Mouse (Mus musculus): ENCODE data around the gene Anks1. TPM values are rescaled to one million over a fixed set of nuclear protein-coding genes. Genes with fewer than 3 reads are reported as not detected.

The Anks1 gene
- polyA plus RNA-seq (2016; fragmentation: Nextera tagmentation; extraction: Ambion mirVana): 18.0 and 19.4 TPM in 2 replicates

GRCm38 (mm10) chr17:27908888-27909621, at the start of gene Anks1:
Gene Anks1, plus strand, starts transcription at chr17:27909306.
- WGBS: under 1% methylated on average over 78 of the region's 78 CpGs
- Histone ChIP-seq H3K9me3 (no peaks in the 10 kb centered on the region), H3K27me3 (replicated peaks; ENCODE audit: low read depth, poor library complexity, severe bottlenecking) (no peaks in the 10 kb centered on the region), H3K4me3 (peak within 1 kb of the TSS; percentile 94), H3K27ac (replicated peaks) (peak within 1 kb of the TSS; percentile 88), H3K4me1 (peaks cover 35% of the 10 kb centered on the region), H3K36me3 (replicated peaks) (peaks cover 30% of the 10 kb centered on the region)
- DNase-seq (ENCODE audit: low spot score): peak; percentile 93

GRCm38 (mm10) chr17:27865461-27865860, 43.6 kb upstream of the Anks1 start:
- WGBS: 88% methylated on average over 2 of the region's 2 CpGs

GRCm38 (mm10) chr17:27866737-27867136, 42.4 kb upstream of the Anks1 start:
- 97% methylated on average over 4 of the region's 4 CpGs for WGBS
- no peak overlapping the region for H3K27ac ChIP-seq (replicated peaks)
- DNase-seq (ENCODE audit: low spot score): no peak
- no peaks in the 10 kb centered on the region for H3K27me3 ChIP-seq (replicated peaks; ENCODE audit: low read depth, poor library complexity, severe bottlenecking)
- H3K9me3 ChIP-seq: no peaks in the 10 kb centered on the region
- no peaks in the 10 kb centered on the region for H3K4me1 ChIP-seq
- no peak overlapping the region for H3K4me3 ChIP-seq
- H3K36me3 ChIP-seq (replicated peaks): peaks cover 11% of the 10 kb centered on the region

More at GRCm38 (mm10) chr17:27865461-27865860, 43.6 kb upstream of the Anks1 start:
- Histone ChIP-seq H3K27me3 (replicated peaks; ENCODE audit: low read depth, poor library complexity, severe bottlenecking) (no peaks in the 10 kb centered on the region), H3K9me3 (no peaks in the 10 kb centered on the region), H3K4me1 (0 out of 2 replicates have a peak, but pooled peaks cover 3% of the 10 kb centered on the region), H3K27ac (replicated peaks) (no peak overlapping the region), H3K4me3 (no peak overlapping the region), H3K36me3 (replicated peaks) (peaks cover 11% of the 10 kb centered on the region)
- no peak for DNase-seq (ENCODE audit: low spot score)

GRCm38 (mm10) chr17:27871851-27872250, 37.3 kb upstream of the Anks1 start:
- H3K4me3 ChIP-seq: no peak overlapping the region
- no peak for DNase-seq (ENCODE audit: low spot score)
- no peaks in the 10 kb centered on the region for H3K4me1 ChIP-seq
- WGBS: 92% methylated on average over 3 of the region's 3 CpGs
- peaks cover 13% of the 10 kb centered on the region for H3K36me3 ChIP-seq (replicated peaks)
- H3K27ac ChIP-seq (replicated peaks): no peak overlapping the region
- no peaks in the 10 kb centered on the region for H3K9me3 ChIP-seq
- no peaks in the 10 kb centered on the region for H3K27me3 ChIP-seq (replicated peaks; ENCODE audit: low read depth, poor library complexity, severe bottlenecking)

GRCm38 (mm10) chr17:27873583-27873982, 35.5 kb upstream of the Anks1 start:
- no peak for DNase-seq (ENCODE audit: low spot score)
- Histone ChIP-seq H3K9me3 (no peaks in the 10 kb centered on the region), H3K36me3 (replicated peaks) (peaks cover 20% of the 10 kb centered on the region), H3K4me3 (no peak overlapping the region), H3K27ac (replicated peaks) (no peak overlapping the region), H3K4me1 (no peaks in the 10 kb centered on the region), H3K27me3 (replicated peaks; ENCODE audit: low read depth, poor library complexity, severe bottlenecking) (no peaks in the 10 kb centered on the region)
- 81% methylated on average over 3 of the region's 3 CpGs for WGBS

- DNase-seq (ENCODE audit: low spot score): no peak
- Histone ChIP-seq H3K27ac (replicated peaks) (no peak overlapping the region), H3K36me3 (replicated peaks) (peaks cover 25% of the 10 kb centered on the region), H3K27me3 (replicated peaks; ENCODE audit: low read depth, poor library complexity, severe bottlenecking) (no peaks in the 10 kb centered on the region), H3K4me3 (no peak overlapping the region), H3K4me1 (no peaks in the 10 kb centered on the region), H3K9me3 (no peaks in the 10 kb centered on the region)
- WGBS: 71% methylated on average over 5 of the region's 5 CpGs
Observed at GRCm38 (mm10) chr17:27874510-27874909, 34.6 kb upstream of the Anks1 start.

GRCm38 (mm10) chr17:27881518-27881917, 27.6 kb upstream of the Anks1 start:
- no peaks in the 10 kb centered on the region for H3K9me3 ChIP-seq
- no peaks in the 10 kb centered on the region for H3K4me1 ChIP-seq
- H3K4me3 ChIP-seq: no peak overlapping the region
- DNase-seq (ENCODE audit: low spot score): no peak
- no peaks in the 10 kb centered on the region for H3K27me3 ChIP-seq (replicated peaks; ENCODE audit: low read depth, poor library complexity, severe bottlenecking)
- WGBS: 64% methylated on average over 11 of the region's 11 CpGs
- H3K27ac ChIP-seq (replicated peaks): no peak overlapping the region
- H3K36me3 ChIP-seq (replicated peaks): peaks cover 84% of the 10 kb centered on the region

GRCm38 (mm10) chr17:27883129-27883528, 26.0 kb upstream of the Anks1 start:
- H3K9me3 ChIP-seq: no peaks in the 10 kb centered on the region
- peaks cover 94% of the 10 kb centered on the region for H3K36me3 ChIP-seq (replicated peaks)
- DNase-seq (ENCODE audit: low spot score): no peak
- H3K27ac ChIP-seq (replicated peaks): no peak overlapping the region
- no peaks in the 10 kb centered on the region for H3K27me3 ChIP-seq (replicated peaks; ENCODE audit: low read depth, poor library complexity, severe bottlenecking)
- H3K4me3 ChIP-seq: no peak overlapping the region
- WGBS: 91% methylated on average over 8 of the region's 8 CpGs
- no peaks in the 10 kb centered on the region for H3K4me1 ChIP-seq

- no peak overlapping the region for H3K27ac ChIP-seq (replicated peaks)
- DNase-seq (ENCODE audit: low spot score): no peak
- H3K27me3 ChIP-seq (replicated peaks; ENCODE audit: low read depth, poor library complexity, severe bottlenecking): no peaks in the 10 kb centered on the region
- no peak overlapping the region for H3K4me3 ChIP-seq
- H3K36me3 ChIP-seq (replicated peaks): peaks cover 93% of the 10 kb centered on the region
- 93% methylated on average over 6 of the region's 6 CpGs for WGBS
- no peaks in the 10 kb centered on the region for H3K4me1 ChIP-seq
- H3K9me3 ChIP-seq: no peaks in the 10 kb centered on the region
Observed at GRCm38 (mm10) chr17:27883994-27884393, 25.1 kb upstream of the Anks1 start.

- peaks cover 92% of the 10 kb centered on the region for H3K36me3 ChIP-seq (replicated peaks)
- H3K27me3 ChIP-seq (replicated peaks; ENCODE audit: low read depth, poor library complexity, severe bottlenecking): no peaks in the 10 kb centered on the region
- 87% methylated on average over 19 of the region's 19 CpGs for WGBS
- no peaks in the 10 kb centered on the region for H3K9me3 ChIP-seq
- no peaks in the 10 kb centered on the region for H3K4me1 ChIP-seq
- no peak for DNase-seq (ENCODE audit: low spot score)
- no peak overlapping the region for H3K4me3 ChIP-seq
- H3K27ac ChIP-seq (replicated peaks): no peak overlapping the region
Observed at GRCm38 (mm10) chr17:27886499-27887210, 22.5 kb upstream of the Anks1 start.

- WGBS: under 1% methylated on average over 45 of the region's 45 CpGs
- peak overlapping the region; percentile 88 for H3K27ac ChIP-seq (replicated peaks)
- H3K27me3 ChIP-seq (replicated peaks; ENCODE audit: low read depth, poor library complexity, severe bottlenecking): no peaks in the 10 kb centered on the region
Observed at GRCm38 (mm10) chr17:27907512-27908205, 1.4 kb upstream of the Anks1 start.

GRCm38 (mm10) chr17:27908206-27908887, 759 bp upstream of the Anks1 start:
- no peaks in the 10 kb centered on the region for H3K27me3 ChIP-seq (replicated peaks; ENCODE audit: low read depth, poor library complexity, severe bottlenecking)
- DNase-seq (ENCODE audit: low spot score): no peak
- WGBS: under 1% methylated on average over 12 of the region's 12 CpGs
- H3K4me1 ChIP-seq: peaks cover 35% of the 10 kb centered on the region
- peaks cover 30% of the 10 kb centered on the region for H3K36me3 ChIP-seq (replicated peaks)
- no peaks in the 10 kb centered on the region for H3K9me3 ChIP-seq
- H3K27ac ChIP-seq (replicated peaks): peak overlapping the region; percentile 88
- peak overlapping the region; percentile 94 for H3K4me3 ChIP-seq

More at GRCm38 (mm10) chr17:27907512-27908205, 1.4 kb upstream of the Anks1 start:
- Histone ChIP-seq H3K9me3 (no peaks in the 10 kb centered on the region), H3K36me3 (replicated peaks) (peaks cover 30% of the 10 kb centered on the region), H3K4me1 (peaks cover 35% of the 10 kb centered on the region), H3K4me3 (peak overlapping the region; percentile 94)
- DNase-seq (ENCODE audit: low spot score): peak; percentile 94
